Mouse (Mus musculus): ENCODE measurements at regions not wholly inside any gene's neighbourhood (a gene's known extent, or its start where the extent isn't known, plus 50 kb on each side); places are given as distances from the start of the nearest gene placed in this dataset.

GRCm38 (mm10) chr2:133141341-133142035, 195.8 kb upstream of the Fermt1 start:
- ATAC-seq (ENCODE audit: low FRiP score, low read depth) = no peak

GRCm38 (mm10) chr2:133152461-133152860, 206.8 kb upstream of the Fermt1 start:
- Histone ChIP-seq H3K9me3 (no peaks in the 10 kb centered on the region), H3K4me2 (replicated peaks) (no peak overlapping the region), H3K27me3 (replicated peaks) (no peaks in the 10 kb centered on the region), H3K9ac (no peak overlapping the region), H3K4me3 (no peak overlapping the region), H3K27ac (no peak overlapping the region), H3K36me3 (no peaks in the 10 kb centered on the region), H3K4me1 (no peaks in the 10 kb centered on the region)
- no peak for ATAC-seq (ENCODE audit: low FRiP score, low read depth)
- WGBS = 82% methylated on average over 1 of the region's 1 CpGs

More at GRCm38 (mm10) chr2:133141341-133142035, 195.8 kb upstream of the Fermt1 start:
- no peak overlapping the region for H3K9ac ChIP-seq
- H3K9me3 ChIP-seq = no peaks in the 10 kb centered on the region
- no peaks in the 10 kb centered on the region for H3K4me1 ChIP-seq
- H3K27ac ChIP-seq = no peak overlapping the region
- H3K27me3 ChIP-seq (replicated peaks) = no peaks in the 10 kb centered on the region
- H3K4me2 ChIP-seq (replicated peaks) = no peak overlapping the region
- H3K36me3 ChIP-seq = no peaks in the 10 kb centered on the region
- no peak overlapping the region for H3K4me3 ChIP-seq
- 84% methylated on average over 6 of the region's 6 CpGs for WGBS

- Histone ChIP-seq H3K27ac (no peak overlapping the region), H3K36me3 (no peaks in the 10 kb centered on the region), H3K4me1 (no peaks in the 10 kb centered on the region), H3K9me3 (no peaks in the 10 kb centered on the region), H3K9ac (no peak overlapping the region), H3K4me2 (replicated peaks) (no peak overlapping the region), H3K4me3 (no peak overlapping the region), H3K27me3 (replicated peaks) (no peaks in the 10 kb centered on the region)
- WGBS = 72% methylated on average over 3 of the region's 3 CpGs
- ATAC-seq (ENCODE audit: low FRiP score, low read depth) = no peak
These were observed 210.8 kb upstream of the Fermt1 start for GRCm38 (mm10) chr2:133156537-133156936.

GRCm38 (mm10) chr2:133158206-133158605, 212.5 kb upstream of the Fermt1 start:
- Histone ChIP-seq H3K4me3 (no peak overlapping the region), H3K9ac (no peak overlapping the region), H3K27ac (no peak overlapping the region), H3K27me3 (replicated peaks) (no peaks in the 10 kb centered on the region), H3K4me2 (replicated peaks) (no peak overlapping the region), H3K4me1 (no peaks in the 10 kb centered on the region), H3K36me3 (no peaks in the 10 kb centered on the region), H3K9me3 (no peaks in the 10 kb centered on the region)
- 62% methylated on average over 8 of the region's 8 CpGs for WGBS
- no peak for ATAC-seq (ENCODE audit: low FRiP score, low read depth)

- no peaks in the 10 kb centered on the region for H3K4me1 ChIP-seq
- H3K27me3 ChIP-seq (replicated peaks) = no peaks in the 10 kb centered on the region
- no peak overlapping the region for H3K4me3 ChIP-seq
- no peaks in the 10 kb centered on the region for H3K9me3 ChIP-seq
- no peak overlapping the region for H3K27ac ChIP-seq
- no peak overlapping the region for H3K4me2 ChIP-seq (replicated peaks)
- ATAC-seq (ENCODE audit: low FRiP score, low read depth) = no peak
- WGBS = 54% methylated on average over 2 of the region's 2 CpGs
- H3K9ac ChIP-seq = no peak overlapping the region
- no peaks in the 10 kb centered on the region for H3K36me3 ChIP-seq
These were observed 213.7 kb upstream of the Fermt1 start for GRCm38 (mm10) chr2:133159398-133159797.

- no peak overlapping the region for H3K4me3 ChIP-seq
- H3K27ac ChIP-seq = no peak overlapping the region
These were observed 230.7 kb upstream of the Fermt1 start for GRCm38 (mm10) chr2:133176411-133176810.

GRCm38 (mm10) chr2:133181216-133181615, 235.5 kb upstream of the Fermt1 start:
- H3K4me2 ChIP-seq (replicated peaks) = no peak overlapping the region
- no peaks in the 10 kb centered on the region for H3K36me3 ChIP-seq
- no peak overlapping the region for H3K27ac ChIP-seq
- 96% methylated on average over 1 of the region's 1 CpGs for whole genome bisulfite sequencing
- H3K27me3 ChIP-seq (replicated peaks) = no peaks in the 10 kb centered on the region
- no peak for ATAC-seq (ENCODE audit: low FRiP score, low read depth)
- no peak overlapping the region for H3K9ac ChIP-seq
- no peaks in the 10 kb centered on the region for H3K4me1 ChIP-seq
- no peak overlapping the region for H3K4me3 ChIP-seq
- no peaks in the 10 kb centered on the region for H3K9me3 ChIP-seq

More at GRCm38 (mm10) chr2:133176411-133176810, 230.7 kb upstream of the Fermt1 start:
- no peaks in the 10 kb centered on the region for H3K4me1 ChIP-seq
- no peak for ATAC-seq (ENCODE audit: low FRiP score, low read depth)
- no peaks in the 10 kb centered on the region for H3K27me3 ChIP-seq (replicated peaks)
- H3K4me2 ChIP-seq (replicated peaks) = no peak overlapping the region
- H3K9me3 ChIP-seq = no peaks in the 10 kb centered on the region
- 88% methylated on average over 3 of the region's 3 CpGs for WGBS
- no peak overlapping the region for H3K9ac ChIP-seq
- H3K36me3 ChIP-seq = no peaks in the 10 kb centered on the region

- no peaks in the 10 kb centered on the region for H3K4me1 ChIP-seq
- H3K36me3 ChIP-seq = no peaks in the 10 kb centered on the region
- H3K27me3 ChIP-seq (replicated peaks) = no peaks in the 10 kb centered on the region
- H3K4me3 ChIP-seq = no peak overlapping the region
- WGBS = 66% methylated on average over 4 of the region's 4 CpGs
- ATAC-seq (ENCODE audit: low FRiP score, low read depth) = no peak
- H3K9ac ChIP-seq = no peak overlapping the region
- H3K27ac ChIP-seq = no peak overlapping the region
- no peak overlapping the region for H3K4me2 ChIP-seq (replicated peaks)
- no peaks in the 10 kb centered on the region for H3K9me3 ChIP-seq
These were observed 237.2 kb upstream of the Fermt1 start for GRCm38 (mm10) chr2:133182920-133183319.

- ATAC-seq (ENCODE audit: low FRiP score, low read depth) = no peak
- H3K36me3 ChIP-seq = no peaks in the 10 kb centered on the region
- no peaks in the 10 kb centered on the region for H3K27me3 ChIP-seq (replicated peaks)
- no peak overlapping the region for H3K9ac ChIP-seq
- H3K9me3 ChIP-seq = no peaks in the 10 kb centered on the region
- no peaks in the 10 kb centered on the region for H3K4me1 ChIP-seq
- 35% methylated on average over 5 of the region's 5 CpGs for WGBS
- no peak overlapping the region for H3K27ac ChIP-seq
- no peak overlapping the region for H3K4me3 ChIP-seq
- no peak overlapping the region for H3K4me2 ChIP-seq (replicated peaks)
These were observed 258.7 kb upstream of the Fermt1 start for GRCm38 (mm10) chr2:133204295-133204866.

- H3K27me3 ChIP-seq (replicated peaks) = no peaks in the 10 kb centered on the region
- H3K9ac ChIP-seq = no peak overlapping the region
- no peak overlapping the region for H3K4me2 ChIP-seq (replicated peaks)
- no peaks in the 10 kb centered on the region for H3K9me3 ChIP-seq
- no peaks in the 10 kb centered on the region for H3K4me1 ChIP-seq
- ATAC-seq (ENCODE audit: low FRiP score, low read depth) = no peak
- no peaks in the 10 kb centered on the region for H3K36me3 ChIP-seq
- WGBS = 84% methylated on average over 4 of the region's 4 CpGs
- no peak overlapping the region for H3K4me3 ChIP-seq
- H3K27ac ChIP-seq = no peak overlapping the region
These were observed 262.8 kb upstream of the Fermt1 start for GRCm38 (mm10) chr2:133208498-133208897.

- Histone ChIP-seq H3K9ac (no peak overlapping the region), H3K9me3 (no peaks in the 10 kb centered on the region), H3K4me1 (no peaks in the 10 kb centered on the region), H3K36me3 (no peaks in the 10 kb centered on the region), H3K4me2 (replicated peaks) (no peak overlapping the region), H3K27ac (no peak overlapping the region), H3K4me3 (no peak overlapping the region), H3K27me3 (replicated peaks) (no peaks in the 10 kb centered on the region)
- WGBS = 83% methylated on average over 4 of the region's 4 CpGs
- no peak for ATAC-seq (ENCODE audit: low FRiP score, low read depth)
These were observed 276.3 kb upstream of the Fermt1 start for GRCm38 (mm10) chr2:133221762-133222556.

GRCm38 (mm10) chr2:133235175-133235920, 289.6 kb upstream of the Fermt1 start:
- H3K36me3 ChIP-seq = no peaks in the 10 kb centered on the region
- no peak overlapping the region for H3K27ac ChIP-seq
- H3K4me3 ChIP-seq = no peak overlapping the region
- 77% methylated on average over 4 of the region's 4 CpGs for WGBS
- ATAC-seq (ENCODE audit: low FRiP score, low read depth) = no peak
- H3K9me3 ChIP-seq = no peaks in the 10 kb centered on the region
- no peaks in the 10 kb centered on the region for H3K27me3 ChIP-seq (replicated peaks)
- H3K4me2 ChIP-seq (replicated peaks) = no peak overlapping the region
- no peak overlapping the region for H3K9ac ChIP-seq
- H3K4me1 ChIP-seq = no peaks in the 10 kb centered on the region
